Mouse (Mus musculus): Measurements from ENCODE around the gene Atp6v1e1. TPM values are rescaled to one million over a fixed set of nuclear protein-coding genes. Genes with fewer than 3 reads are reported as not detected.

Gene Atp6v1e1
- polyA plus RNA-seq, 1 experiment: 206 TPM

DNA sequence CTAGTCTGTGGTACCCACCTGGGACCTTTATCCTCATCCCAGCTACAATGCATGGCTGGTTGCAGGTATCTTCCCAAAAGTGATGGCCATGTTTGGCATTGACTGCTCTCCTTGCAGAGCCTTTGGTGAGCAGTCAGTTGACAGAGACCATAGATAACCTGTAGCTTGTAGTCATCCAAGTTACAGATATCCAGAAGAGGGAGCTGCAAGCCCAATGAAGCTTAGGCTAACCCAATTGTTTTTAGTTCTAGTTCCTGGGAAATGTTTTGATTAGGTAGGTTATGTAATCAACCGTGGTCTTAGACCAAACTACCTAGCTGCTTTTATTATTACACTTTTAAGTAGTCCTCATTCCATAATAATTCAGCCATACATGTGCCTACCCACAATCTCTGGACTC is 51.2 kb downstream of the Atp6v1e1 start:
- Histone ChIP-seq H3K4me3 (no peak overlapping the region), H3ac (ENCODE audit: control insufficient read depth, insufficient read length) (no peak overlapping the region), H3K27me3 (ENCODE audit: control insufficient read depth, insufficient read depth, insufficient read length) (no peaks in the 10 kb centered on the region), H3K79me2 (ENCODE audit: control insufficient read depth, insufficient read depth) (no peaks in the 10 kb centered on the region), H3K36me3 (ENCODE audit: control insufficient read depth, insufficient read depth) (no peaks in the 10 kb centered on the region), H3K4me2 (ENCODE audit: low read depth) (peak overlapping the region; percentile 54)
- TF ChIP-seq TCF3 (IDR thresholded peaks at IDR 0.05; ENCODE audit: insufficient read length, low read depth): no peak
- no peak for TF ChIP-seq TCF12 (IDR thresholded peaks at IDR 0.05; ENCODE audit: insufficient read depth, poor library complexity, severe bottlenecking)
- TF ChIP-seq POLR2AphosphoS2 (IDR thresholded peaks at IDR 0.05; ENCODE audit: insufficient read length, low read depth): no peak
- TF ChIP-seq REST (IDR thresholded peaks at IDR 0.05; ENCODE audit: insufficient read depth, insufficient read length): no peak
- TF ChIP-seq MYOG (IDR thresholded peaks at IDR 0.05; ENCODE audit: control insufficient read depth in 1 of 3, insufficient read depth in 1 of 3, insufficient read length in 2 of 3, low read depth in 2 of 3): no peak
- TF ChIP-seq E2F4 (IDR thresholded peaks at IDR 0.05; ENCODE audit: insufficient read depth): no peak
- no peak for TF ChIP-seq MYOD1 (IDR thresholded peaks at IDR 0.05; ENCODE audit: control insufficient read depth in 1 of 3, insufficient read length in 2 of 3, low read depth in 2 of 3)
- TF ChIP-seq POLR2A (IDR thresholded peaks at IDR 0.05; ENCODE audit: insufficient read length, low read depth): no peak

DNA sequence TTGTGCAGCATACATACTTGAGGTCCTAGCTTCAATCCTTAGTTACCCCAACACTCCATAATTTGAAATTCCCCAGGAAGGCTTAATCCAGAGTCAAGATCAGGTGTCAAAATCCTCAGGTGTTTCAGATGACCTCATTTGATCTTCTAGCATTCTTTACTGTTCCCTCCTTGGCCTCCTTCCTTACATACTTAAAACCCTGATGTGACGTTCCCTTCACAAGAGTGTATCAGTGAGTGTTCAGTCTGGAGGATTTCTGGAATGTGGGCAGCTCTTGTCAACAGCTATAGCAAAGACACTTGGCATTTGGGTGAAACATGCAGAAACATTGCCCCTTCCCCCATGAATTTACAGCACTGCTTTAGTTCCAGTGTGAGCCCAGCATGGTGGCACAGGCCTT is 52.6 kb downstream of the Atp6v1e1 start:
- no peaks in the 10 kb centered on the region for H3K79me2 ChIP-seq (ENCODE audit: control insufficient read depth, insufficient read depth)
- TF ChIP-seq TCF3 (IDR thresholded peaks at IDR 0.05; ENCODE audit: insufficient read length, low read depth) (no peak), MYOG (IDR thresholded peaks at IDR 0.05; ENCODE audit: control insufficient read depth in 1 of 3, insufficient read depth in 1 of 3, insufficient read length in 2 of 3, low read depth in 2 of 3) (no peak), MAX (IDR thresholded peaks at IDR 0.05; ENCODE audit: low read depth) (no peak), POLR2A (IDR thresholded peaks at IDR 0.05; ENCODE audit: insufficient read length, low read depth) (no peak), REST (IDR thresholded peaks at IDR 0.05; ENCODE audit: insufficient read depth, insufficient read length) (no peak), SRF (IDR thresholded peaks at IDR 0.05; ENCODE audit: control insufficient read depth, insufficient read length, low read depth) (no peak), USF1 (IDR thresholded peaks at IDR 0.05; ENCODE audit: low read depth) (no peak), MYOD1 (IDR thresholded peaks at IDR 0.05; ENCODE audit: control insufficient read depth in 1 of 3, insufficient read length in 2 of 3, low read depth in 2 of 3) (no peak), POLR2AphosphoS2 (IDR thresholded peaks at IDR 0.05; ENCODE audit: insufficient read length, low read depth) (no peak)
- H3K4me3 ChIP-seq: no peak overlapping the region
- H3K4me2 ChIP-seq (ENCODE audit: low read depth): no peak overlapping the region
- H3ac ChIP-seq (ENCODE audit: control insufficient read depth, insufficient read length): no peak overlapping the region
- no peaks in the 10 kb centered on the region for H3K27me3 ChIP-seq (ENCODE audit: control insufficient read depth, insufficient read depth, insufficient read length)
- H3K36me3 ChIP-seq (ENCODE audit: control insufficient read depth, insufficient read depth): no peaks in the 10 kb centered on the region

DNA sequence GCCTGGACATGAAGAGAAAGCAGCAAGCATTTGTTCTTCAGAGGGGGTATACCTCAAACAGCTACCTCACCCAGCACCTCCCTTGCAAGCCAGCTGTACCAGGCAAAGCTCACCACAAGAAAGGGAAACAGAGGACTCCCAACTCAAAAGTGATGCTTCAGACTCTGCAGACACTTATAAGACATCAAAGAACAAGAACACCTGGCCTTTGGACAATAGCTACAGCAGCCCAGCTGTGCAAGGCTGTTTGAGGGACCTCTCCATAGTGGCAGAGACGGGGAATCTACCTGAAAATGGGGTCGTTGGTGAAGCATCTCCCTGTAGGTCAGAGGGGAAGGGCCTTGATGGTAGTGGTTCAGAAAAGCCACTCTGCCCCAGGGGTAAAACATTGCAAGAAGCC is 61.4 kb downstream of the Atp6v1e1 start:
- no peak overlapping the region for H3K4me2 ChIP-seq (ENCODE audit: low read depth)
- TF ChIP-seq USF1 (IDR thresholded peaks at IDR 0.05; ENCODE audit: low read depth) (no peak), TCF3 (IDR thresholded peaks at IDR 0.05; ENCODE audit: insufficient read length, low read depth) (no peak), CEBPB (IDR thresholded peaks at IDR 0.05; ENCODE audit: insufficient read depth, poor library complexity, severe bottlenecking) (no peak), MYOG (IDR thresholded peaks at IDR 0.05; ENCODE audit: control insufficient read depth in 1 of 3, insufficient read depth in 1 of 3, insufficient read length in 2 of 3, low read depth in 2 of 3) (no peak), E2F4 (IDR thresholded peaks at IDR 0.05; ENCODE audit: insufficient read depth) (no peak), SRF (IDR thresholded peaks at IDR 0.05; ENCODE audit: control insufficient read depth, insufficient read length, low read depth) (no peak), MAX (IDR thresholded peaks at IDR 0.05; ENCODE audit: low read depth) (no peak), MYOD1 (IDR thresholded peaks at IDR 0.05; ENCODE audit: control insufficient read depth in 1 of 3, insufficient read length in 2 of 3, low read depth in 2 of 3) (no peak), REST (IDR thresholded peaks at IDR 0.05; ENCODE audit: insufficient read depth, insufficient read length) (no peak), POLR2A (IDR thresholded peaks at IDR 0.05; ENCODE audit: insufficient read length, low read depth) (no peak), TCF12 (IDR thresholded peaks at IDR 0.05; ENCODE audit: insufficient read depth, poor library complexity, severe bottlenecking) (no peak), POLR2AphosphoS2 (IDR thresholded peaks at IDR 0.05; ENCODE audit: insufficient read length, low read depth) (no peak)
- H3K27me3 ChIP-seq (ENCODE audit: control insufficient read depth, insufficient read depth, insufficient read length): peaks cover 15% of the 10 kb centered on the region
- H3K36me3 ChIP-seq (ENCODE audit: control insufficient read depth, insufficient read depth): no peaks in the 10 kb centered on the region
- no peak overlapping the region for H3ac ChIP-seq (ENCODE audit: control insufficient read depth, insufficient read length)
- H3K79me2 ChIP-seq (ENCODE audit: control insufficient read depth, insufficient read depth): no peaks in the 10 kb centered on the region
- H3K4me3 ChIP-seq: no peak overlapping the region

DNA sequence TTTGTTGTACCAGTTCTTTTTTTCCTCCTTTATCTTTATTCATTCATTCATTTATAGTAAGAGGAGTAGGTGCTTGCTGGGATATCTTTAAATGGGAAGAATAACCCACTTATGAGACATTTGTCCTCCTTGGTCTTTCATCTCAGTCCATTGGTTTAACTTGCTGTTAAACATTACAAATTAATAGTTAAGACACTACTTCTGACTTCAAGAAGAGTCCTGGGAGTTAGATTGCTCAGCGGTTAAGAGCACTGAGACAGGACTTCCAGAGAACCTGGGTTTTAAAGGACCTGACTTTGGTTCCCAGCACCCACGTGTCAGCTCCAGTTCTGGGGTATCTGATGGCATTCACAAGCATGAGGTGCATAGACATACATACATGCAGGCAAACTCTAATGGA is 76.2 kb downstream of the Atp6v1e1 start:
- Histone ChIP-seq H3K79me2 (ENCODE audit: control insufficient read depth, insufficient read depth) (no peaks in the 10 kb centered on the region), H3ac (ENCODE audit: control insufficient read depth, insufficient read length) (no peak overlapping the region), H3K36me3 (ENCODE audit: control insufficient read depth, insufficient read depth) (no peaks in the 10 kb centered on the region), H3K4me3 (no peak overlapping the region), H3K4me2 (ENCODE audit: low read depth) (no peak overlapping the region), H3K27me3 (ENCODE audit: control insufficient read depth, insufficient read depth, insufficient read length) (peaks cover 11% of the 10 kb centered on the region)
- TF ChIP-seq REST (IDR thresholded peaks at IDR 0.05; ENCODE audit: insufficient read depth, insufficient read length): no peak
- no peak for TF ChIP-seq POLR2AphosphoS2 (IDR thresholded peaks at IDR 0.05; ENCODE audit: insufficient read length, low read depth)
- no peak for TF ChIP-seq MYOD1 (IDR thresholded peaks at IDR 0.05; ENCODE audit: control insufficient read depth in 1 of 3, insufficient read length in 2 of 3, low read depth in 2 of 3)
- no peak for TF ChIP-seq E2F4 (IDR thresholded peaks at IDR 0.05; ENCODE audit: insufficient read depth)
- TF ChIP-seq SRF (IDR thresholded peaks at IDR 0.05; ENCODE audit: control insufficient read depth, insufficient read length, low read depth): no peak
- no peak for TF ChIP-seq TCF12 (IDR thresholded peaks at IDR 0.05; ENCODE audit: insufficient read depth, poor library complexity, severe bottlenecking)
- no peak for TF ChIP-seq CEBPB (IDR thresholded peaks at IDR 0.05; ENCODE audit: insufficient read depth, poor library complexity, severe bottlenecking)
- no peak for TF ChIP-seq USF1 (IDR thresholded peaks at IDR 0.05; ENCODE audit: low read depth)
- TF ChIP-seq MAX (IDR thresholded peaks at IDR 0.05; ENCODE audit: low read depth): no peak

Other genes with a start within 250 kb of the Atp6v1e1 start
- gene Cecr2, start 156.4 kb downstream of the Atp6v1e1 start, polyA plus RNA-seq (2012; fragmentation: generic; extraction: Trizol): 0.12 TPM
- 0.07 TPM for gene Slc25a18, start 49.2 kb downstream of the Atp6v1e1 start, polyA plus RNA-seq (2012; fragmentation: generic; extraction: Trizol)
- 32.8 TPM for gene Bcl2l13, start 13.4 kb upstream of the Atp6v1e1 start, polyA plus RNA-seq (2012; fragmentation: generic; extraction: Trizol)
- gene Bid, start 94.1 kb upstream of the Atp6v1e1 start, polyA plus RNA-seq (2012; fragmentation: generic; extraction: Trizol): 34.3 TPM